Mouse (Mus musculus) kidney, embryonic 16.5 days (tissue): ENCODE measurements around the gene Manf. TPM values are rescaled to one million over a fixed set of nuclear protein-coding genes. Genes with fewer than 3 reads are reported as not detected.

ENCODE experiments used
- ATAC-seq: fragments of 200-750 bp; cut with Nextera tagmentation; 2 replicates; pipeline ENCODE4 v1.8.0; 2017; ENCODE audit warnings: moderate TSS enrichment; ENCODE audit not compliant: low FRiP score, low TSS enrichment
- H3K27ac ChIP-seq: fragments of 300-500 bp; sonication (generic); 2 replicates; pipeline ENCODE4 v1.5.1; 2014; ENCODE audit warnings: low read length
- H3K27me3 ChIP-seq: fragments of 300-500 bp; sonication (generic); 2 replicates; pipeline ENCODE4 v1.6.1; 2014; ENCODE audit warnings: low read length, control low read depth, mixed read lengths; ENCODE audit not compliant: insufficient read depth
- H3K36me3 ChIP-seq: fragments of 300-500 bp; sonication (generic); 2 replicates; pipeline ENCODE4 v1.6.1; 2014; ENCODE audit warnings: low read length, control low read depth, mixed read lengths; ENCODE audit not compliant: insufficient read depth
- H3K4me1 ChIP-seq: fragments of 300-500 bp; sonication (generic); 2 replicates; pipeline ENCODE4 v1.6.1; 2014; ENCODE audit warnings: low read length, control low read depth, mixed read lengths; ENCODE audit not compliant: insufficient read depth
- H3K4me2 ChIP-seq: fragments of 300-500 bp; sonication (generic); replicated peaks from 2 replicates; pipeline ENCODE4 v1.6.1; 2014; ENCODE audit warnings: low read depth, low read length
- H3K4me3 ChIP-seq: fragments of 300-500 bp; sonication (generic); 2 replicates; pipeline ENCODE4 v1.5.1; 2014; ENCODE audit warnings: mild to moderate bottlenecking, low read length
- H3K9ac ChIP-seq: fragments of 300-500 bp; sonication (generic); replicated peaks from 2 replicates; pipeline ENCODE4 v1.6.1; 2014; ENCODE audit warnings: low read length
- H3K9me3 ChIP-seq: fragments of 300-500 bp; sonication (generic); 2 replicates; pipeline ENCODE4 v1.6.1; 2016; ENCODE audit warnings: low read length, control low read depth
- WGBS: fragments of 180-500 bp; shearing (Covaris S2); extraction: QIAGEN DNeasy Blood & Tissue Kit; methylation state at CpG from one replicate; pipeline ENCODE4 v1.1.7; 2014; 5-methylcytosine and 5-hydroxymethylcytosine counted together
- polyA plus RNA-seq: library from polyadenylated mRNA; unstranded; fragments of >200 nt; fragmentation: Nextera tagmentation; extraction: Ambion mirVana; gene quantifications from 2 replicates; pipeline ENCODE4 v1.2.1, GENCODE M21; 2015

Manf gene
- polyA plus RNA-seq, 1 experiment from 2014 or later = 327 TPM

- H3K4me2 ChIP-seq = no peak overlapping the region
- WGBS = 91% methylated on average over 7 of the region's 7 CpGs
- H3K36me3 ChIP-seq = no peaks in the 10 kb centered on the region
- no peak overlapping the region for H3K4me3 ChIP-seq
- no peaks in the 10 kb centered on the region for H3K9me3 ChIP-seq
- no peak for ATAC-seq
- H3K27me3 ChIP-seq = no peaks in the 10 kb centered on the region
- no peaks in the 10 kb centered on the region for H3K4me1 ChIP-seq
- no peak overlapping the region for H3K27ac ChIP-seq
- H3K9ac ChIP-seq = no peak overlapping the region
These were observed 9.8 kb upstream of the Manf start for GRCm38 (mm10) chr9:106901596-106901995.

- Histone ChIP-seq H3K4me2 (no peak overlapping the region), H3K27me3 (no peaks in the 10 kb centered on the region), H3K9me3 (no peaks in the 10 kb centered on the region), H3K4me1 (no peaks in the 10 kb centered on the region), H3K27ac (no peak overlapping the region), H3K9ac (no peak overlapping the region), H3K4me3 (no peak overlapping the region), H3K36me3 (no peaks in the 10 kb centered on the region)
- ATAC-seq = no peak
- WGBS = 48% methylated on average over 1 of the region's 1 CpGs
These were observed 7.1 kb upstream of the Manf start for GRCm38 (mm10) chr9:106898901-106899300.

- Histone ChIP-seq H3K4me1 (peaks cover 20% of the 10 kb centered on the region), H3K4me3 (no peak overlapping the region), H3K9ac (no peak overlapping the region), H3K9me3 (no peaks in the 10 kb centered on the region), H3K27me3 (no peaks in the 10 kb centered on the region), H3K27ac (no peak overlapping the region), H3K36me3 (peaks cover 20% of the 10 kb centered on the region), H3K4me2 (0 out of 2 replicates have a peak overlapping the region, but pooled peaks have one; percentile 2)
- 47% methylated on average over 3 of the region's 3 CpGs for WGBS
- ATAC-seq = no peak
These were observed 1.5 kb upstream of the Manf start for GRCm38 (mm10) chr9:106893327-106893726.

GRCm38 (mm10) chr9:106892552-106892875, 735 bp upstream of the Manf start:
- Histone ChIP-seq H3K27me3 (no peaks in the 10 kb centered on the region), H3K27ac (peak overlapping the region; percentile 96), H3K4me1 (peaks cover 21% of the 10 kb centered on the region), H3K36me3 (peaks cover 23% of the 10 kb centered on the region), H3K9ac (peak overlapping the region; percentile 90), H3K4me3 (peak overlapping the region; percentile 89), H3K9me3 (no peaks in the 10 kb centered on the region), H3K4me2 (peak overlapping the region; percentile 91)
- under 1% methylated on average over 9 of the region's 9 CpGs for WGBS
- ATAC-seq = no peak

GRCm38 (mm10) chr9:106891341-106891741, 438 bp downstream of the Manf start:
- H3K4me2 ChIP-seq = peak overlapping the region; percentile 67
- H3K4me1 ChIP-seq = peaks cover 24% of the 10 kb centered on the region
- peak overlapping the region; percentile 91 for H3K9ac ChIP-seq
- peak overlapping the region; percentile 85 for H3K27ac ChIP-seq
- H3K9me3 ChIP-seq = no peaks in the 10 kb centered on the region
- no peaks in the 10 kb centered on the region for H3K27me3 ChIP-seq
- no peak for ATAC-seq
- H3K4me3 ChIP-seq = peak overlapping the region; percentile 89
- peaks cover 23% of the 10 kb centered on the region for H3K36me3 ChIP-seq
- 0% methylated on average over 17 of the region's 17 CpGs for WGBS

GRCm38 (mm10) chr9:106890496-106891240, 1.1 kb downstream of the Manf start:
- 61% methylated on average over 8 of the region's 8 CpGs for WGBS
- H3K4me2 ChIP-seq = peak overlapping the region; percentile 67
- no peak overlapping the region; the same call in 1 of the 2 replicates for H3K27ac ChIP-seq
- H3K9ac ChIP-seq = peak overlapping the region; percentile 91
- no peaks in the 10 kb centered on the region for H3K27me3 ChIP-seq
- H3K36me3 ChIP-seq = peaks cover 23% of the 10 kb centered on the region
- peak overlapping the region; percentile 89 for H3K4me3 ChIP-seq
- no peak for ATAC-seq
- peaks cover 25% of the 10 kb centered on the region for H3K4me1 ChIP-seq
- H3K9me3 ChIP-seq = no peaks in the 10 kb centered on the region

GRCm38 (mm10) chr9:106889321-106889720, 2.5 kb downstream of the Manf start:
- Histone ChIP-seq H3K4me2 (no peak overlapping the region), H3K36me3 (peaks cover 23% of the 10 kb centered on the region), H3K9me3 (no peaks in the 10 kb centered on the region), H3K9ac (no peak overlapping the region), H3K27me3 (no peaks in the 10 kb centered on the region), H3K4me1 (peaks cover 39% of the 10 kb centered on the region), H3K27ac (no peak overlapping the region), H3K4me3 (no peak overlapping the region)
- 84% methylated on average over 9 of the region's 9 CpGs for WGBS
- ATAC-seq = no peak

GRCm38 (mm10) chr9:106888346-106888745, 3.4 kb downstream of the Manf start:
- Histone ChIP-seq H3K27me3 (no peaks in the 10 kb centered on the region), H3K9ac (no peak overlapping the region), H3K9me3 (no peaks in the 10 kb centered on the region), H3K4me3 (no peak overlapping the region), H3K27ac (no peak overlapping the region), H3K4me2 (no peak overlapping the region), H3K36me3 (peaks cover 27% of the 10 kb centered on the region), H3K4me1 (peaks cover 46% of the 10 kb centered on the region)
- 92% methylated on average over 3 of the region's 3 CpGs for WGBS
- ATAC-seq = no peak

- H3K4me3 ChIP-seq = peak within 1 kb of the TSS; percentile 95
- no peaks in the 10 kb centered on the region for H3K27me3 ChIP-seq
- H3K4me2 ChIP-seq = peak within 1 kb of the TSS; percentile 99
- peaks cover 53% of the 10 kb centered on the region for H3K4me1 ChIP-seq
- ATAC-seq = peak; percentile 79
- H3K27ac ChIP-seq = peak within 1 kb of the TSS; percentile 82
- H3K36me3 ChIP-seq = peaks cover 35% of the 10 kb centered on the region
- H3K9me3 ChIP-seq = no peaks in the 10 kb centered on the region
- 3% methylated on average over 86 of the region's 101 CpGs for WGBS
- H3K9ac ChIP-seq = peak within 1 kb of the TSS; percentile 98
These were observed 4.7 kb downstream of the Manf start, which contains the start of gene Rbm15b for GRCm38 (mm10) chr9:106886828-106887702. Rbm15b (minus strand) TSS chr9:106887428.
